Mouse (Mus musculus) fat pad, adult 2 months (tissue): ENCODE measurements around the gene Dennd1a.

ENCODE experiments used
- DNase-seq: peaks from one replicate; pipeline ENCODE4 v3.0.0-alpha.2; 2011; ENCODE audit warnings: low read depth, low spot score; ENCODE audit errors: extremely low read depth

Dennd1a gene

DNA sequence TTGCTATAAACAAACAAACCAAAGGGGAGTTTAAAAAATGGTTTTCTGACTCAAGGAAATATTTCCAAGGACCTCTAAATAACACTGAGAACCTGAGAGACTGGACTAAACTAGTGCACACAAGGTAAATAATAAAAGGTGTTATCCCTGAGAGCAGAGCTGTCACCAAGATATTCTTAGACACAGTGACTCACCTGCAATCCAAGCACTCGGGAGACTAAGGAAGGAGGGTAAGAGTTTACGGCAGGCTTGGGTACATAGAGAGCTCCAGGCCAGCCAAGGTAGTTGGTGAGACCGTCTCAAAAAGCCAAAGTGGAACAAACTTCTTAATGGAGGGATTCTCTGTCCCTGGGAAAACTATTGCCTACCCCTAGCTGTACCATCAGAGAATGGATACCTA lies 118.6 kb downstream of the Dennd1a start:
- DNase-seq, result no peak

DNA sequence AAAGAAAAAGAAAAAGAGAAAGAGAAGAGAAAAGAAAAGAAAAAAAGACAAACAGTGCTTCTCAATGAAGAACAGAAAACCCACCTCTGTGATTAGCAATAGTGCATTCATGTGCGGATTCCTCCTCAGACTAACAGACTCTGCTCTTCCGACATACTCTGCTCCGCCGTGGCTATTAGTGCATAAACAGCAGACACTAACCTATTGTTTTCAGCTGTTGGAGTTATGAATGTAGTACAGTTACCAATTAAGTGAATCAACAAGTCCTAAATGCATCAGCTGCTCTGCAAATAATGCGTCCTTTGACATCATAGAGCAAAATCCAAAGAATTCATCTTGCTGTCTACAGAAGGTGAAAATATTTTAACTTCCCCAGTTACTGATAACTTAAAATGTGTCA lies 121.2 kb downstream of the Dennd1a start:
- no peak for DNase-seq

DNA sequence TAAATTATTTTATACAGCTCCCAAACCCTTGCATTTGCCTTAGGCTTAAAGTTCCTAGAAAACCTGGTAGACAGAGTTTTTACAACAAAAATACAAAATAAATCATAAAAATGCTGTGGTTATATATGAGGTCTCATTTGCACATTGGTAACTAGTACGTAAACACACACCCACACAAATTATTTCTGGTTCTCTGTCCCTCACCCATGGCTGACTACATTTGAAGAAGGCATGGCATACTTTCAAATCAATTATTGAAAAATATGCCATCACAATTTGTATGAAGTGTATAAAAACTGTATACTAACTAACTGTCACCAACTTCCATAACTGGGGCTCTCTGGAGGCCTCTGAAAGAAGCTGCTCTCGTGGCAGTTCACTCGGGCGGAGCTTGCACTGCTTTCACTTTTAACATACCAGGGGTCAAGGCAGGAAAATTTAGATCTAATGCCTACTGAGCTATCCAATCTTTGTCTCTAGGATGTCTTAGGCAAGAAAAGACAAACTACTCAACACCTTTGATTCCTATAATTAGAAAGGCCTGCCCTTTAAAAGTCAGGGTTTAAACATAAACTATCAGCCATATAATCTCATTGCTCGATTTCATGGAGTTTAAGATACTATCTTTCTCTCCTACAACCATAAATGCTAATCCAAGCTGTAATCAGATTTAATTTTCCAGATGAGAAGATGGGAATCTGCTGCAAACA lies 122.7 kb downstream of the Dennd1a start:
- DNase-seq, result no peak

DNA sequence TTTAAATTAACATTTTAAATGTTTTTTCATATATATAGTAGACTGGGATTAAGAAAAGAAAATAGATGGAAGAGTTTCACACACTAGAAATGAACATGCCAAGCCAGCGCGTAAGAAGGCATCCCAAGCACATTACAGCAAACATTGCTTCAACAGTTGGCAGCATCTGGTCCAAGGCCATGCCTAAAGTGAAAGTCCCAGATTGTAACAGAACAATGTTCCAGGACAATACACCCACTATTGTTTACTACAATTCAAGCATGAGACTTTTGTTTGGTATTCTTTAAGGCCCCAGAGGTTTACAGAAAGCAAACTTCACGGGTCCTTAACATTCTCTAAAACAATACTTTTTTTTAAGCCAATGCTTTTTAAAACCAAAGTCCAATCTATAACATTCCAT lies 124.7 kb downstream of the Dennd1a start:
- DNase-seq, result peak; percentile 7

DNA sequence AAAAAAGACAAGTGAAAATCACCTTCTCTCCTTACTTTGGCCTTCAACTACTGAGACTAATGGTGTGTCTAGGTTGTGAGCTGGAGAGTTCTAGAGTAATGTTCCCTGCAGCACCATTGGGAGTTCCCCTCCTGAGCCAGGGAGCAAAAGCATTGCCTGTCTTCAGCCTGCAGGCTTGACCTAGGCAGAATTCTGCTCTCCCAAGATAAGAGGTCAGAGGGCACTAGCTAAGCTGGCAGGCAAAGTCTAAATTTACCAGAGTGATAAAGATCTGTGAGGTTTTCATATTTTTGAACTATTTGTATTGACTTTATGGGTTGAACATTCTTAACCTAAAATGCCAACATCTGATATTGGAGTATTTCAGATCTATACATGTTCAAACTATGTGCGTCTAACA lies 125.7 kb downstream of the Dennd1a start:
- no peak for DNase-seq

DNA sequence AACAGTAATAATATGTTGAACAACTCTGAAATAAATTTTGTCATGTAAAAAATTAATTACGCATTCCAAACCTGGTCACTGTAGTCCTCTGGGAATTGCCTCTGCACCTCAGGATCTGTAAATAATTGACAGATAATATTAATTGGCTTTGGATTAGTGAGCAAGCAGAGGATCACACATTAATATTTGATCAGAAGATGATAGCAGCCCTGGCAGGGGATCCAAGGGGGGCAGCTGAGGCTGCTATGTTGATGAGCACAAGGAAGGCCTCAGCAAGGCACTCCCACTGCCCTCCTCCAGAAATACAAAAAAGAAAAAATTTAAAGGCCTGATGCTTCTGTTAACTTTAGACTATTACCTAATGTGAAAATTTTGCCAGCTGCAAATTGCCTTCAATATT lies 127.5 kb downstream of the Dennd1a start:
- DNase-seq, result no peak

DNA sequence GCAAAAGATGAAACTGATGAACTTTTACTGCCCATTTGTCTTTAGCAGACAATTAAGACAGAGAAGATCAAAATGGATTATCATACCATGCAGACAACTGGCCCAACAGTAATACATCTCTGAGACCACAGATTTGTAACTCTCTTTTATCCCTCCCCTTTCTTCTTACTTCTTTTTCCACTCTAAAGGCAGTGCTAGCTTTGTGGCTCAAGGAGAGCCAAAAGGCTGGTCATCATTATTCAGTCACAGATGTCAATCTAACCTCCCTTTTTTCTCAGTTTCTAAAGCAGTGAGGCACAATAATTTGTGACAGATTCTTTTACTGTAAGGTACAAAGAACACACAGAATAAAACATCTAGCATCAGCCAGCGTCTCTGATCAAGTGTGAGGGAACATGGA lies 130.2 kb downstream of the Dennd1a start:
- no peak for DNase-seq

DNA sequence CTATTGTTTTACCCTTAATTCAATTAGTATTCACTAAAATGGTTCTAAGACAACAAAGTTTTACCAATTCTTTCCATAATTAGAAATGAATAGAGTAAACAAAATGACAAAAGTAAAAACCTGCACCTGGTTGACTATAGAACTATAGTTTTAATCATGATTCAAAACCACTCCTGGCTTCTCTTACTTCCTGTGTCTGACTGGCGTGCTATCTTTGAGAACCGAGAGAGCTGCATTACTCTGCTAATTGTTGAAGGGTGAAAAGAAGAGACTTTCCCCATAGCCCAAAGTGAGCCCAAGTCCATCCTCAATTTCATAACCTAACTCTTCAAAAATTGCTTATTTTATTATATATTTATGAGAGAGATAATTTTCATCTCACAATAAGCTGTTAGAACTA lies 131.2 kb downstream of the Dennd1a start:
- no peak for DNase-seq

DNA sequence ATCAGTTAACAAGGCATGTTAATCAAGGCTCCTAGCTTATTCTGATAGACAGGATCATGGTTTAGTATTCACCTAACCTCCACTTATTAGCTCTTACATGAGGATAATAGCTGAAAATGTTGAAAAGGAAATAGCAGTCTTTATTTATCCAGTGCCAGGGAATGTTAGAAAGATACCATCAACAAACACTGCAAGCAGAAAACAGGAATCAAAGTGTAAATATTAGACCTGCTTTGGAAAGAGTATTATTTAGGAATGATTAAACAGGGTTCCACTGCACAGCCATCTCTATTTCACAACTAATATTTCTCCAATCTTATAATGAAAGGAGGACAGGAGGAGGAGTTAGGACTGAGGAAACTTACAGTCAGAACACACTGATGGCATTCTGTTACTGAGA lies 142.4 kb downstream of the Dennd1a start:
- no peak for DNase-seq

DNA sequence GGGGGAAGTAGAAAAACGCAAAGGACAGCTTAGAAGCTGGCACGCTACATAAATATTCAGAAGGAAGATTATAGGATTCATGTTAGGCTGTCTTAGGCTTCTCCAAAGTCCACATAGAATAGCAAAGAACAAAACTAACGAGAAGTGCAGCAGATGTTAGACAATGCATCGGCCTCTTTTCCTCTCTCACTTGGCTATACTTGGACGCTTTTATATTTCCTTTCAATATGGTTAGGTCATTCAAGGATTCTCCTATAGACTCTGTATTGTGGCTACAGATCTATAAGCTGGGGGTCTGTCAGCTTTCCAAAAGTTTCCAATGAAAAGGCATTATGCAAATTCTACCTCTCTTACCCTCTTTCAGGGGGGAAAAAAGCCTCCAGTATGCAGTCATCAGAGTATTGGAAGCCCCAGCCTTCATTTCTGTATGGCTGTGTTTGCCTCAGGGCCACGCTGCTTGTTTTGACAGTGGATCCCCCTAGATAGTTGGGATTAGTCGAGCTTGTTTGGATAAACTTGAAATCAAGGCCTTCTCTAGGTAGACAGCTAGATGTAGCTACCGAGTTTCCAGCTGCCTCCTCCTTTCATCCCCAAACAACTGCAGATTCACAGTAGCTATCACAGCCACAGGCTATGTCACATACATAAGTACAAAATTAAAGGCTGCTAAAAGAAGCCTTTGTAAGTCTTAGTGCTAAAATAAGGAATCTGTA lies 143.0 kb downstream of the Dennd1a start:
- no peak for DNase-seq

DNA sequence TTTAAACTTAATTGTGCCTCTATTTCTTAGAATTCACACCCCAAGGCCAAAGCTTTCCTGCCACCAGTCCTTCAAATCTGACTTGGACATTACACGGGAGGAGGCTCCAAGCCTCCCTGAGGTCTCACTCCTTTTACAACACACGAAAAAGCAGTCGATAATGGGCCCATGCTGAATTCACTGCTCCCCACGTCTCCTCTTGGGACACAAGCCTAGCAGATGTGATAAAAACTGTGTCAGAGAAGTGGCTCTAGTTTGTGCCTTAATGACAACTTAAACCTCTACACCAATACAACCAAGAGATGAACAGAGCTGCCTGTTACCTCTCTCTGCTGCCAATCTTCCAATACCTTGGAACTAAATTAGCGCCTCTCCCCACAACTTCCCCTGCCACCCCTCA lies 144.3 kb downstream of the Dennd1a start:
- no peak for DNase-seq

DNA sequence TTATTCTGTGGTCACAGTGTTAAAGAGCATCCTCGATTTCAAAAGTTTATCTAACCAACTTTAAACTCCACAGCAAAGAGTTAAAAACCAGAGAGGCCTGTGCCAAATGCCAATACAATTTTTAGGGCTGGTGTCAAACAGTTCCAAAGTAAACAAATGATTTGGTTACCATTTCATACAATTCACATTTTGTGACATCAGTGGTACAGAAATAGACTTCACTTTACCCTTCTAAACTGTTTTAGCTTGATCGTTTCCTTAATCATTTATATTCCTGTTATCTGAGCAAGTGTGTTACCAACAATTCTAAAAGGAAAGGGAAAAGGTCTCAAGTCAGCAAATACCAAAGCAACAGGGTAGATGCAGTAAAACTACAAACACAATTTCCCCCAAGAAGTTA lies 145.0 kb downstream of the Dennd1a start:
- DNase-seq, result no peak

DNA sequence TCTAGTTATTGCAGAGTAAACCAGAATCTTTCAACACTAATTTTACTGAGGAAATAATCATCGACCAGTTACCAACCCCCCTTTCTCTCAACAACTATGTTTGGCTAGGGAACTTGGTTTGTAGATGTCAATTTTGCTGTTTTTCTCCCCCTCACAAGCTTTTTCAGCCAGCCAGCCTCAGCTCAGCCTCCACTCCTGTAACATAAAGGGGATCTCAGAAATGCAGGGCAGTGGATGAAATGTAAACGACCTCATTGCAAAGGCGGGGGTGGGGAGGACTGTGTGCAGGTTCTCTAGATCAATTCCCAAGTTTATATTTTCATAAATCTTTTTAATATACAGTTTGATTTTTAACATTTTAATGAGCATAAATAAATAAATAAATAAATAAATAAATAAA lies 147.7 kb downstream of the Dennd1a start:
- DNase-seq, result no peak

DNA sequence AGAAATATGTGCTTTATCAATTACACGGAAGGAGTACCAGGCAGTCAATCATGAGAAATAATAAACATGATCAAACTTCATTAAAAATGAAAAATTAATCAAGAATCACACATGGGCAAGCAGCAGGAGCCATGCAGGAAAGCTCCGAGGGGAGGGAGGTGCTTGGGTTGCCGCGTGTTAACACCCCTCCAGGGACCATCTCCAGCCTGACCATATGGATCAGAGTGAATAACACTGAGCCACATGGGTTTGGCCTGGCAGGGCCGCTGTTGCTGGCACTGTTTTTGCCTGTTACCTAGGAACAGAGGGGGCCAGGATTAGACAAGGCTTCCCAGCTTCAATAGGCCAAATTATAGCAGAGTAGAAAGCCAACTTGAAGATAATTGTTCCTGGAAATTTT lies 150.1 kb downstream of the Dennd1a start:
- DNase-seq, result no peak

DNA sequence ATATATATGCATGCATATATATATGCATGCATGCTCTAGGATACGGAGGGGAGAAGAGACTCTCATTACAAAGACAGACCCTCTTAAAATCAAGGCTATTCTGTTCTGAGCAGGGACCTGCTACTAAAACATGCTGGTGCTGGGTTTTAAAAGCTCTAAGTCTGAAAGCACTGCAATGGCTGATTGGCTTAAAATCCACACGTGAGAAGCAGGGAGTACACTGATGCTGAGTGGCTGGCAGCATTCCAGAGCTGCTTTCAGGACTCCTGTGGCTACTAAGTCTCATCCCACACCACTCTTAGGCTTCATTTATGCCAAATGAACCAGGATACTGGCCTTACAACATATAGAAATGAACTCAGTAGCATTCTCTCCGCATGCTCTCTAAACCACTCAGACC lies 151.8 kb downstream of the Dennd1a start:
- no peak for DNase-seq

DNA sequence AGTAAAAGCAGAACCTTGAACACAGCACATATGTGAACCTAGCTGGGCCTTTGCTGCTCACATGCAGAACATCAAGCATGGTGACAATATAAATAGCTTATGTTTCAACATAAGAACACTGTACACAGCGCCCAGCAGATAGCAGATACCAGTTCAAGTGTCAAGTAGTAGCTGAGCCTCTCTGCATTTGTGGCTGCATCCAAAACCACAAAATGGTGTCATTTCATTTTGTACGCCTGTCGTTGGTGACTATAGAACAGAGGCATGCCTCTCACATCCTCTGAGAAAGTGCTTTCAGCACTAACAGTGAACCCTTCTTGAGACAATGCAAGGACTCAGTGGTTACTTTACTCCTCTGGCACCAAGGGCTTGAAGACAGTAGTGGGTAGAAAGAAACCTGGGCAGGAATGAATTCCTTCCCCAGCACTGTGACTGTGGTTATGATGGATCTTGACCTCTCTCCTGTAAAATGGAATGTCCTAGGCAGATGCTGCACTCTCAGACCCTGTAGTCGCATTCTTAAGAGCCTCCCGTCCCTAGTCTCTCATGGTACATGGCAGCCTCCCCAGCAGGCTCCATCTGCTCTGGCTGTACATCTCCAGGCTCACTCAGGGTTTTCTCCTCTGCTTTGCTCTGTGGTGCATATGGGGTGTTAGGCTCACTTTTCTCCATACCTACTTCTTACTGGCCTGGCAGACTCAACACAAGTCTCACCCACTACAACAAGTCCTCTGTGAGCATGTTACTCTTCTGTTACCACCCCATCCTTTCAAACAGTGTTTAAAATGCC lies 154.0 kb downstream of the Dennd1a start:
- DNase-seq, result no peak

DNA sequence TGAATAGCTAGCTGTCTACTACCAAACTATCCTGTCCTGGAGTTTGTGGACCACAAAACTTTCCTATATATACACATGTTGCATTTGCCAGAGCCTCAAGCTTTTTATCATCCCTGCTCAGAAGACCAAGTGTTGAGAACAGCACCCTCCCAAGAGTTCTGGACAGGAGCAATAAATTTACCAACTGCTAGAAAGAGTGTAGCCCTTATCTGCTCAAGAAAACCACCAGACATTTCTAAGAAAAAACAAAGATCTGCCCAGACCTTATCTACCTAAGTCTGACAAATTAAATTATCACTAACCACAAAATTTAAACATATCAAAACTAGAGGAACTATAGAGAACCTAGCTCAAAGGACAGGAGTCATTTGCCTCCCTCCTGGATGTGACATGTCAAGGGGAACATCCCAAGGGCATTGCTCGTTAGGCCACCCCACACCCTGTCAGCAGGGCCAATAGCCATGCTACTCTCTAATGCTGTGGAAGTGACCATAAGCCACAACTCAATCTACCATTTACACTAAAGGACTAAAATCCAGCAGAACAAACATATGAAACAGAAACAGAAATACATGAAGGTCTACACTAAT lies 154.9 kb downstream of the Dennd1a start:
- DNase-seq, result no peak

DNA sequence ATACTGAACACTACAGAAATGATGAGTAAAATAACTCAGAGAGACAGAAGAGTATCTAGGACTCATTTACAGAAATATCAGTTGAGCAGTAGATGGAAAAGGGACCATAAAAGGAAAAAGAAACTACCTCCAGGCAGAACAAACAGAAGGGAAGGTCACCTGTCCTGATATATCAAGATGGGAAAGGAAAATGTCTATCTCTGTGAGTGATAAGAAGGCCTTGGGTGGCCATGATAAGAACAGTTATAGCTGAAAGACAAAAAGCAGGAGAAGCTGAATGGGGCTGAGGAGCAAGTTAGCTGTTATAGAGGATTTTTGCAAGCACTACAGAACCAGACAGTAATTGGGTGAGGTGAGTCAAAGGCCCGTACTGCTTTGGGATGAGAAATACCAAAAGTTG lies 155.7 kb downstream of the Dennd1a start:
- no peak for DNase-seq

DNA sequence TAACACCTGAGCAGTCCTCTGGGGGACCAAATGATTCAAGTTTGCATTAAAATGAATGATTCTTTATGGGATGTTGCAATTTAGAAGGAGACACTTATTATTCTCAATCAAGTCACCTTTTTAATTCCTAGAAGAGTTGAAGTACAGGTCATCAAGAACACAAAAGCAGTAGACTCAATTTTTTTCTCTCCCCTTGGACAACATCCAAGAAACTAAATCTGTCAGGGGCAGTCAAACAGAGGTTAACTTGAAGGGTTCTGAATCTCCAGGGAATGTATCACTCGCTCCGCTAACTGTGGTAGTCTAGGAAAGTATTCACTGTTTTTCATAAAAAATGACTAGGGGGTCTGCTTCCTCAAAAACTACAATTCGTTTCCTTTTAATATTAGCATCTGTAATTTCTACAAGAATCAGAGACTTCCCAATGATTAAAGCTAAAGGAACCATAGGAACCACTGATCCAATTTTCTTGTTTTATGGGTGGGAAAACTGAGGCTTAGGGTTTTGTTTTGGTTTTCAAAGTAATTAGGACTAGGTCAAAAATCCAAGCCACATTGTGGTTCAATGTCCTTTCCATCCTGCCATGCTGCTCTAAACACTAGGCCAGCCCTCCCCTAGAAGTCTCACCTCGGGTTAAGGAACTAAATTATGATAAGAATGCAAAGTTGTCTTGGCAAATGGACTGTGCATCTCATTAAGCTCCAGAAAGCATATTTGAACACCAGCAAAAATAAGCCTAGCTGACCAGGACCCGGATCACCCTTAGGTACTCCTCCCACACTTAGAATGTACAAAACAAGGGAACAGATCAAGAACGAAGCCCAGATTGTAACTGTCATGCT lies 157.0 kb downstream of the Dennd1a start:
- no peak for DNase-seq

DNA sequence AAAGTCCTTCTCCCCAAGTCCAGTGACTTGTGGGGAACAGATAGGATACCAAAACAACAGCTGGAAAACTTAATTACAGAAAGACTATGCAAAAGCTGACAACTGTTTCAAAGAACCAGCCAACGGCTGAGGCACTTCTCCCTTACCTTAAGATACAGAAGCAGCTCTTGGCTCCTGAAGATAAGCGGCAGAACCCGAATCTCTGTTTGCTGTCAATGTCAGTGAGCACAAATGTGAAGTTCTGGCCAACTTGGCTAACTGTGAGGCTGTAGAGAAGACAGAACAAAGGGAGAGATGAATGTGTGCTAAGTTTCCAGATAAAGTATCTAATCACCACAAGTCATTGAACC lies 160.8 kb downstream of the Dennd1a start:
- DNase-seq, result no peak
